Mouse (Mus musculus) heart, adult 2 months (tissue): ENCODE results near the gene Tom1l2. TPM values are rescaled to one million over a fixed set of nuclear protein-coding genes. Genes with fewer than 3 reads are reported as not detected.

Source experiments
- DNase-seq, 2 experiments: peaks; one replicate each; pipeline ENCODE4 v3.0.0; 2021
- H3K27ac ChIP-seq: fragments of 200-600 bp; 2 replicates; pipeline ENCODE4 v1.8.1; 2022
- H3K27me3 ChIP-seq: fragments of 200-500 bp; 2 replicates; pipeline ENCODE4 v1.6.1; 2012; ENCODE audit warnings: mild to moderate bottlenecking, low read length, inconsistent platforms, mixed read lengths; ENCODE audit not compliant: control insufficient read depth, insufficient read depth
- H3K36me3 ChIP-seq: fragments of 200-500 bp; 2 replicates; pipeline ENCODE4 v1.6.1; 2012; ENCODE audit warnings: low read length, inconsistent platforms; ENCODE audit not compliant: control insufficient read depth, insufficient read depth
- H3K4me1 ChIP-seq: fragments of 200-500 bp; 2 replicates; pipeline ENCODE4 v1.6.1; 2011; ENCODE audit warnings: low read length; ENCODE audit not compliant: control insufficient read depth, insufficient read depth
- H3K4me3 ChIP-seq: fragments of 200-600 bp; 2 replicates; pipeline ENCODE4 v1.8.1; 2022
- H3K79me2 ChIP-seq: fragments of 200-500 bp; replicated peaks from 2 replicates; pipeline ENCODE4 v1.6.1; 2012; ENCODE audit warnings: mild to moderate bottlenecking, inconsistent platforms, low read length, moderate library complexity, mixed read lengths; ENCODE audit not compliant: control insufficient read depth, insufficient read depth
- H3K9ac ChIP-seq: fragments of 200-500 bp; 2 replicates; pipeline ENCODE4 v1.6.1; 2012; ENCODE audit warnings: low read depth, mild to moderate bottlenecking, control low read depth, inconsistent platforms, low read length, mixed read lengths
- CTCF ChIP-seq: fragments of 200-600 bp; IDR thresholded peaks from 2 replicates; pipeline ENCODE4 v1.8.1; 2022; ENCODE audit warnings: antibody characterized with exemption, mild to moderate bottlenecking, moderate library complexity
- EP300 ChIP-seq: fragments of 200-500 bp; IDR thresholded peaks from 2 replicates; pipeline ENCODE4 v1.6.1; 2011; ENCODE audit warnings: low read depth, low read length, control low read depth; ENCODE audit not compliant: insufficient read depth
- POLR2A ChIP-seq: fragments of 200-500 bp; IDR thresholded peaks from 2 replicates; pipeline ENCODE4 v1.6.1; 2011; ENCODE audit warnings: mild to moderate bottlenecking, low read depth, low read length, control low read depth; ENCODE audit not compliant: insufficient read depth
- WGBS: fragments of 180-500 bp; shearing (Covaris S2); methylation state at CpG from one replicate; pipeline ENCODE4 v1.1.7; 2018; 5-methylcytosine and 5-hydroxymethylcytosine counted together
- intact Hi-C: fragments of 180-260 bp; cut with DNase I; formaldehyde crosslinking; loops from one replicate; pipeline ENCODE4 v1.15.1; 2025
- polyA plus RNA-seq: library from polyadenylated mRNA; depleted of rRNA; stranded (reverse); fragments of >200 nt; gene quantifications from 2 replicates; pipeline ENCODE4 v1.2.3, GENCODE M21; 2012
- total RNA-seq, 2 experiments: library from RNA; stranded (reverse); gene quantifications; 2 replicates each; pipeline ENCODE4 v1.2.3; 2021

Gene Tom1l2
- total and polyA plus RNA-seq, 3 experiments = 102 to 123 (median 113) TPM

DNA sequence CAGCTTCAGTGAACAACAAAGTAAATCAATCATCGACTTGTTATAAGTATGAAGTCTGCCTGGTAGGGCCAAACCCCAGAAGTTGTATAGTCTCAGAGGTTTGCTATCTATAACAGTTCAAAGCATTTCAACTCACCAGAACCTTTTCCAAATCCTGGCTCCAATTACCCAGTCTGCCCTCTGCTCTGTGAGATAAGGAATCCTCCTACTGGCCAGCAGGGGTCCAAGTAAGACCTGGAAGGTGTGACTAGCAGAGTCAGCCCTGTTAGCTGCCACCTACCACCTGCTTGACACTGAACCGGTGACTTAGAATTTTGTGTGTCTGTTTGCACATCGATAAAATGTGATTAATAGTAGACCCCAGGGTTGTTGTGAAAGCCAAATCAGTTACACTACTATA is 14.6 kb upstream of the Tom1l2 start:
- Histone ChIP-seq H3K27me3 (no peaks in the 10 kb centered on the region), H3K4me3 (no peak overlapping the region), H3K4me1 (no peaks in the 10 kb centered on the region; the same call in 1 of the 2 replicates), H3K79me2 (no peaks in the 10 kb centered on the region), H3K9ac (no peak overlapping the region), H3K36me3 (no peaks in the 10 kb centered on the region), H3K27ac (no peak overlapping the region)
- no peak for DNase-seq
- TF ChIP-seq CTCF = peak; percentile 41
- no peak for TF ChIP-seq POLR2A
- TF ChIP-seq EP300 = no peak
- intact Hi-C loops = no loop called here
- WGBS = 68% methylated on average over 3 of the region's 3 CpGs

GRCm38 (mm10) chr11:60366239-60367019 is 13.7 kb upstream of the Tom1l2 start:
- Histone ChIP-seq H3K27ac (no peak overlapping the region), H3K79me2 (no peaks in the 10 kb centered on the region), H3K36me3 (no peaks in the 10 kb centered on the region), H3K9ac (no peak overlapping the region), H3K4me3 (no peak overlapping the region), H3K4me1 (no peaks in the 10 kb centered on the region; the same call in 1 of the 2 replicates), H3K27me3 (no peaks in the 10 kb centered on the region)
- TF ChIP-seq CTCF (no peak), POLR2A (no peak), EP300 (no peak)
- intact Hi-C loops = no loop called here
- WGBS = 21% methylated on average over 16 of the region's 16 CpGs
- DNase-seq = no peak

- Histone ChIP-seq H3K9ac (no peak overlapping the region), H3K36me3 (no peaks in the 10 kb centered on the region), H3K4me1 (peaks cover 9% of the 10 kb centered on the region), H3K79me2 (no peaks in the 10 kb centered on the region), H3K27ac (peak overlapping the region; percentile 90), H3K4me3 (no peak overlapping the region), H3K27me3 (no peaks in the 10 kb centered on the region)
- no peak for TF ChIP-seq CTCF
- TF ChIP-seq POLR2A = no peak
- TF ChIP-seq EP300 = 0 out of 2 replicates have a peak, but pooled peaks have one; percentile 5
- peak; percentile 54 to 61 for DNase-seq
- intact Hi-C loops = no loop called here
- 34% methylated on average over 5 of the region's 5 CpGs for WGBS
Measured at GRCm38 (mm10) chr11:60360631-60361201, 8.0 kb upstream of the Tom1l2 start.

DNA sequence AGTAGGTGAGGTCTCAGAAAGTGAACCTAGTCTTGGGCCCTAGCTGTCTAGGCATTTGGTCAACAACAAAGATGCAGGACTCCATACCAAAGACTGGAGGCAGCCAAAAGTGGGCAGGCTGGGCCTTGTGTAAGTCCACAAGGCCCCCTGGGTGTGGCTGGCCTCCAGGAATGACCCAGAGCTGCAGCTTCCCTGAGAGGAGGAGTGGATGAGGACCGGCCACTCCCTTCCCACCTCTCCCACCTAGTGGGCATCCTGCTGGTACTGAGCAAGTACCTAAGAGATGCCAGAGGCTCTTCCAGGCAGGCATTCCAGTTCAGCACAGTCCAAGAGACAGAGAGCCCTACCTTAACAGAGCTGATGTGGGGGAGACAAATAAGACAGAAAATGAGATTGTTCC is 7.2 kb upstream of the Tom1l2 start:
- Histone ChIP-seq H3K4me1 (peaks cover 9% of the 10 kb centered on the region), H3K27me3 (no peaks in the 10 kb centered on the region), H3K9ac (no peak overlapping the region), H3K27ac (peak overlapping the region; percentile 90), H3K79me2 (no peaks in the 10 kb centered on the region), H3K36me3 (no peaks in the 10 kb centered on the region), H3K4me3 (no peak overlapping the region)
- 62% methylated on average over 1 of the region's 1 CpGs for WGBS
- DNase-seq = no peak
- intact Hi-C loops = no loop called here
- no peak for TF ChIP-seq CTCF
- TF ChIP-seq EP300 = no peak
- no peak for TF ChIP-seq POLR2A

- Histone ChIP-seq H3K4me3 (no peak overlapping the region), H3K4me1 (peaks cover 9% of the 10 kb centered on the region), H3K27ac (peak overlapping the region; percentile 90), H3K27me3 (no peaks in the 10 kb centered on the region), H3K36me3 (no peaks in the 10 kb centered on the region), H3K79me2 (no peaks in the 10 kb centered on the region), H3K9ac (no peak overlapping the region)
- intact Hi-C loops = no loop called here
- TF ChIP-seq CTCF (no peak), POLR2A (no peak), EP300 (no peak)
- no peak for DNase-seq
- 51% methylated on average over 5 of the region's 5 CpGs for WGBS
Measured at GRCm38 (mm10) chr11:60359138-60359537, 6.4 kb upstream of the Tom1l2 start.

- no peak overlapping the region for H3K9ac ChIP-seq
- H3K4me3 ChIP-seq = no peak overlapping the region
- DNase-seq = no peak
- WGBS = 27% methylated on average over 7 of the region's 7 CpGs
- peak overlapping the region; percentile 36 for H3K27ac ChIP-seq
- intact Hi-C loops = no loop called here
- no peaks in the 10 kb centered on the region for H3K36me3 ChIP-seq
- no peak for TF ChIP-seq CTCF
- H3K4me1 ChIP-seq = peaks cover 9% of the 10 kb centered on the region
- H3K79me2 ChIP-seq = no peaks in the 10 kb centered on the region
- no peaks in the 10 kb centered on the region for H3K27me3 ChIP-seq
Measured at GRCm38 (mm10) chr11:60358548-60358947, 5.8 kb upstream of the Tom1l2 start.
